Mouse (Mus musculus): ENCODE data around the gene Lig4.

The Lig4 gene

DNA sequence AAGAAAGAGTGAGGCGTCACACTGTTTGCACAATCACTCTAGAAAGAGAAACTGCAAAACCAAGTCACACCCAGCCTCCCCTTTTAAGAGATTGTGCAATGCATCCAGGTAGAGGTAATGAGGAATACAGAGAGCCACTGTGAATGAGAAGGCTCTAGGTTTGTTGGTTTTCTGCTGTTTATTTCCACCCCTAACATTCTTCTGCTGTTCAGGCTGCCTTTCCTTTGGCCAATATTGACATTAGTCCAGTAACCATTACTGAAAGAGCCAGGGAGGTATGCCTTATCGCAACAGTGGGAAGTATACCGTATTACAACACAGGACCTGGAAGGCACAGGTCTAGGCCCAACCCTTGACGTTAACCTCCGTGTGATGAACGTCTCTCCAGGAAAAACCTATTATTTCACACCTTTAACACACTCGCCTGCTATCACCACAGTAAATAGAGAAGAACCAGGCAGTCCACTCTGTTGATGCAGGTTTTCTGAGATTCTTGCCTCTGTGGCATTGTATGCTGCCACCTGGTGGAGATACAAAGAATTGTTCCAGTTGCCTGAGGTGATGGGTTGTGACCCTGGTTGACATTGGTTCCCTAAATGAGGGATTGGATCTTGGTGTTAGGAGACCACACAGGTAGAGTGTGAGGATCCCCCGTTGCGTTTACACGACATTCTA lies 42.5 kb downstream of the Lig4 start:
- in situ Hi-C loops (cut with MboI, MseI), result loop anchor here (25.0 kb wide), 2 partner anchors 598 to 698 kb away; no protein-coding TSS in a partner anchor

DNA sequence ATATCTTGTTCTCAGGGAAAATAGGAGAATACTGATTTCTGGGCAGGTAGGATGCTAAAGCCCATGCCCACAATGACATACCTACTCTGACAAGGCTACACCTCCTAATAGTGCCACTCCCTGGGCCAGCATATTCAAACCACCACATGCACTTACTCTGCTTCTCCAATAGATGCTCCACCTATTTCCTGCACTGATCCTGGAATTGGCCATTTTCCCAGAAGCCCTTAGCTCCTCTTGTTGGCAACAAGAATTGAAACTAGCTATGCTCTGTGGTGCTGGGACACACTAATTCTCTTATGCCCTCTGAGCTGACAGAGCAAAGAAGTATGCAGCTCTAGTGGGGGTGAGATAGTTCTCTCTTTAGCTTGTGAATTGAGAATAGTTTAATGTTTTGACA lies 44.8 kb downstream of the Lig4 start:
- in situ Hi-C loops (cut with MboI, MseI), result loop anchor here (25.0 kb wide), 2 partner anchors 595 to 695 kb away; no protein-coding TSS in a partner anchor

DNA sequence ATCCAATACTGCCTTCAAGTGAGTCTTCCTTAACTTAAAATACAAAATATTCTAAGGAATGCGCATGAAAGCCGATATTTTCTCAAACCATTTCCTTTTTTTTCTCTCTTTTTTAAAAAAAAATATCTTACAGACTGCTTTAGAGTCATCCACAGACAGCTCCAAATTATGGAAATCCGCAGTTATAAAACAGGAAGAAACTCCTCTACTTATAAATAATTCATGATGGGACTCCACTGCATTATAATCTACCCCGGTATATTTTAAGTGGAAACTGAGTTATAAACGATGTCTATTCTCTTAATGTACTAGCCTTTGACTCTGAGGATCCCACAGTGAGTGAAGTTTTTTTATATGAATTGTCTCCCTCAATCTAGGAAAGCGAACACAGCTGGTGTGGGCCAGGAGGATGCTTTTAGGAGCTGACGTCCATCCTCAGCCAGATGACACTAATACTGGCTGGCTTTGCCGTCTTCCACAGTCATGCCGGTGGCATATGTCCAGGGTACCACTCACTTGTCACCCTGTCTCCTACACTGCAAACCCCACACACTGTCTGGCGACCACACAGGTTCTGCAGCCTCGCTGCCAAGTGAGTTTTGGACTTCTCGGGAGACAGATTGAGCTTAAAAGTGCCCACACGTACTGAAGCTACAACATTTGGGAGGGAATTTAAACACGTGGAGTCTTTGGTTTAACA lies 47.6 kb downstream of the Lig4 start:
- in situ Hi-C loops (cut with MboI, MseI), result loop anchor here (25.0 kb wide), 2 partner anchors 593 to 693 kb away; no protein-coding TSS in a partner anchor
